Mouse (Mus musculus): ENCODE results near the gene Nr1d1. TPM values are rescaled to one million over a fixed set of nuclear protein-coding genes. Genes with fewer than 3 reads are reported as not detected.

The Nr1d1 gene
- total and polyA plus RNA-seq, 3 experiments = 35.5 to 208 (median 111) TPM

- Histone ChIP-seq H3K79me2 (replicated peaks; ENCODE audit: control insufficient read depth, insufficient read depth, low read length) (peaks cover 6% of the 10 kb centered on the region), H3K27me3 (ENCODE audit: control insufficient read depth, insufficient read depth, low read length) (no peaks in the 10 kb centered on the region), H3K4me3 (peak overlapping the region; percentile 79), H3K9ac (ENCODE audit: low read depth, low read length) (peak overlapping the region; percentile 100), H3K4me1 (ENCODE audit: control insufficient read depth, insufficient read depth, low read length) (peaks cover 9% of the 10 kb centered on the region), H3K36me3 (ENCODE audit: control insufficient read depth, insufficient read depth, low read length) (peaks cover 8% of the 10 kb centered on the region), H3K27ac (peak overlapping the region; percentile 94)
- DNase-seq = peak in 1 of 2 experiments; percentile 74
- intact Hi-C loops (cut with DNase I) = loop anchor here (1.0 to 2.0 kb wide), 2 partner anchors 13 to 33 kb away; no protein-coding TSS in a partner anchor
- TF ChIP-seq EP300 (IDR thresholded peaks at IDR 0.05; ENCODE audit: insufficient read depth, low read depth, low read length) (no peak), CTCF (IDR thresholded peaks at IDR 0.05) (peak; percentile 35; the same call in 1 of the 2 replicates)
- under 1% methylated on average over 64 of the region's 74 CpGs for WGBS
Measured at GRCm38 (mm10) chr11:98795714-98796514, 20.8 kb upstream of the Nr1d1 start.

- intact Hi-C loops (cut with DNase I) = loop anchor here (2.0 kb wide), 1 partner anchor 34 kb away; no protein-coding TSS in a partner anchor
- H3K9ac ChIP-seq (ENCODE audit: low read depth, low read length) = peak within 1 kb of the TSS; percentile 100
- TF ChIP-seq EP300 (IDR thresholded peaks at IDR 0.05; ENCODE audit: insufficient read depth, low read depth, low read length) (no peak), CTCF (IDR thresholded peaks at IDR 0.05) (no peak), POLR2A (IDR thresholded peaks at IDR 0.05; ENCODE audit: insufficient read depth, low read depth, low read length) (peak; percentile 60; the same call in 1 of the 2 replicates)
- peak within 1 kb of the TSS; percentile 79 for H3K4me3 ChIP-seq
- no peaks in the 10 kb centered on the region for H3K27me3 ChIP-seq (ENCODE audit: control insufficient read depth, insufficient read depth, low read length)
- WGBS = under 1% methylated on average over 66 of the region's 89 CpGs
- H3K27ac ChIP-seq = peak within 1 kb of the TSS; percentile 94
- peaks cover 6% of the 10 kb centered on the region for H3K79me2 ChIP-seq (replicated peaks; ENCODE audit: control insufficient read depth, insufficient read depth, low read length)
- DNase-seq = peak; percentile 92 to 94
- peaks cover 9% of the 10 kb centered on the region for H3K4me1 ChIP-seq (ENCODE audit: control insufficient read depth, insufficient read depth, low read length)
- peaks cover 8% of the 10 kb centered on the region for H3K36me3 ChIP-seq (ENCODE audit: control insufficient read depth, insufficient read depth, low read length)
Measured at GRCm38 (mm10) chr11:98795015-98795713, 20.0 kb upstream of the Nr1d1 start, which contains the start of gene Msl1. Gene Msl1, plus strand, starts transcription at chr11:98795516.

GRCm38 (mm10) chr11:98794469-98795014 is 19.4 kb upstream of the Nr1d1 start:
- DNase-seq = peak; percentile 87 to 89
- H3K4me1 ChIP-seq (ENCODE audit: control insufficient read depth, insufficient read depth, low read length) = peaks cover 9% of the 10 kb centered on the region
- intact Hi-C loops (cut with DNase I) = loop anchor here (2.0 kb wide), 1 partner anchor 34 kb away; no protein-coding TSS in a partner anchor

GRCm38 (mm10) chr11:98792081-98792480 is 16.9 kb upstream of the Nr1d1 start:
- peaks cover 6% of the 10 kb centered on the region; the same call in 1 of the 2 replicates for H3K79me2 ChIP-seq (replicated peaks; ENCODE audit: control insufficient read depth, insufficient read depth, low read length)
- WGBS = 28% methylated on average over 4 of the region's 4 CpGs
- no peak overlapping the region for H3K9ac ChIP-seq (ENCODE audit: low read depth, low read length)
- peaks cover 14% of the 10 kb centered on the region for H3K4me1 ChIP-seq (ENCODE audit: control insufficient read depth, insufficient read depth, low read length)
- no peak overlapping the region for H3K27ac ChIP-seq
- TF ChIP-seq CTCF (IDR thresholded peaks at IDR 0.05) (no peak), POLR2A (IDR thresholded peaks at IDR 0.05; ENCODE audit: insufficient read depth, low read depth, low read length) (no peak), EP300 (IDR thresholded peaks at IDR 0.05; ENCODE audit: insufficient read depth, low read depth, low read length) (no peak)
- intact Hi-C loops (cut with DNase I) = no loop called here
- H3K27me3 ChIP-seq (ENCODE audit: control insufficient read depth, insufficient read depth, low read length) = no peaks in the 10 kb centered on the region
- no peak for DNase-seq
- no peak overlapping the region for H3K4me3 ChIP-seq
- H3K36me3 ChIP-seq (ENCODE audit: control insufficient read depth, insufficient read depth, low read length) = peaks cover 2% of the 10 kb centered on the region; the same call in 1 of the 2 replicates

More at GRCm38 (mm10) chr11:98794469-98795014, 19.4 kb upstream of the Nr1d1 start:
- H3K27ac ChIP-seq = peak overlapping the region; percentile 94
- no peaks in the 10 kb centered on the region for H3K27me3 ChIP-seq (ENCODE audit: control insufficient read depth, insufficient read depth, low read length)
- under 1% methylated on average over 27 of the region's 30 CpGs for WGBS
- H3K79me2 ChIP-seq (replicated peaks; ENCODE audit: control insufficient read depth, insufficient read depth, low read length) = peaks cover 6% of the 10 kb centered on the region
- peak overlapping the region; percentile 79 for H3K4me3 ChIP-seq
- peak overlapping the region; percentile 100 for H3K9ac ChIP-seq (ENCODE audit: low read depth, low read length)
- TF ChIP-seq EP300 (IDR thresholded peaks at IDR 0.05; ENCODE audit: insufficient read depth, low read depth, low read length) = no peak
- TF ChIP-seq CTCF (IDR thresholded peaks at IDR 0.05) = peak; percentile 58
- TF ChIP-seq POLR2A (IDR thresholded peaks at IDR 0.05; ENCODE audit: insufficient read depth, low read depth, low read length) = no peak; the same call in 1 of the 2 replicates
- H3K36me3 ChIP-seq (ENCODE audit: control insufficient read depth, insufficient read depth, low read length) = peaks cover 8% of the 10 kb centered on the region

GRCm38 (mm10) chr11:98791448-98791847 is 16.3 kb upstream of the Nr1d1 start:
- TF ChIP-seq POLR2A (IDR thresholded peaks at IDR 0.05; ENCODE audit: insufficient read depth, low read depth, low read length) = no peak
- no peak for TF ChIP-seq EP300 (IDR thresholded peaks at IDR 0.05; ENCODE audit: insufficient read depth, low read depth, low read length)
- no peak for TF ChIP-seq CTCF (IDR thresholded peaks at IDR 0.05)
- intact Hi-C loops (cut with DNase I) = no loop called here
- Histone ChIP-seq H3K9ac (ENCODE audit: low read depth, low read length) (no peak overlapping the region), H3K4me3 (no peak overlapping the region), H3K27ac (no peak overlapping the region), H3K79me2 (replicated peaks; ENCODE audit: control insufficient read depth, insufficient read depth, low read length) (peaks cover 4% of the 10 kb centered on the region; the same call in 1 of the 2 replicates), H3K4me1 (ENCODE audit: control insufficient read depth, insufficient read depth, low read length) (peaks cover 15% of the 10 kb centered on the region), H3K27me3 (ENCODE audit: control insufficient read depth, insufficient read depth, low read length) (no peaks in the 10 kb centered on the region), H3K36me3 (ENCODE audit: control insufficient read depth, insufficient read depth, low read length) (peaks cover 2% of the 10 kb centered on the region; the same call in 1 of the 2 replicates)
- 78% methylated on average over 1 of the region's 1 CpGs for WGBS
- DNase-seq = no peak

Data from heart, adult 2 months (tissue).